Mouse (Mus musculus): ENCODE results near the gene Vamp2. TPM values are rescaled to one million over a fixed set of nuclear protein-coding genes. Genes with fewer than 3 reads are reported as not detected.

The Vamp2 gene
- polyA plus RNA-seq, 1 experiment from 2014 or later, result 333 TPM

- Histone ChIP-seq H3K4me3 (peak within 1 kb of the TSS; percentile 84), H3K4me2 (peak within 1 kb of the TSS; percentile 92), H3K27me3 (replicated peaks) (no peaks in the 10 kb centered on the region), H3K36me3 (replicated peaks) (no peaks in the 10 kb centered on the region), H3K9me3 (no peaks in the 10 kb centered on the region), H3K9ac (peak within 1 kb of the TSS; percentile 89), H3K27ac (peak within 1 kb of the TSS; percentile 95), H3K4me1 (peaks cover 37% of the 10 kb centered on the region)
- under 1% methylated on average over 62 of the region's 64 CpGs for WGBS
- ATAC-seq (replicated peaks), result peak; percentile 93
Measured at GRCm38 (mm10) chr11:69059357-69059974, 28.8 kb upstream of the Vamp2 start, which contains the start of gene Borcs6. Gene Borcs6, plus strand, starts transcription at chr11:69059717.

- H3K4me2 ChIP-seq, result peak overlapping the region; percentile 92
- H3K4me1 ChIP-seq, result peaks cover 40% of the 10 kb centered on the region
- H3K4me3 ChIP-seq, result peak overlapping the region; percentile 84
- peak overlapping the region; percentile 95 for H3K27ac ChIP-seq
- no peaks in the 10 kb centered on the region for H3K27me3 ChIP-seq (replicated peaks)
- ATAC-seq (replicated peaks), result peak; percentile 44
- WGBS, result under 1% methylated on average over 48 of the region's 49 CpGs
- H3K36me3 ChIP-seq (replicated peaks), result no peaks in the 10 kb centered on the region
- peak overlapping the region; percentile 89 for H3K9ac ChIP-seq
- no peaks in the 10 kb centered on the region for H3K9me3 ChIP-seq
Measured at GRCm38 (mm10) chr11:69059975-69060411, 28.3 kb upstream of the Vamp2 start.

- WGBS, result 1% methylated on average over 40 of the region's 40 CpGs
- Histone ChIP-seq H3K36me3 (replicated peaks) (no peaks in the 10 kb centered on the region), H3K4me2 (peak overlapping the region; percentile 92), H3K9me3 (no peaks in the 10 kb centered on the region), H3K4me3 (peak overlapping the region; percentile 84), H3K27ac (peak overlapping the region; percentile 95), H3K4me1 (peaks cover 43% of the 10 kb centered on the region), H3K9ac (peak overlapping the region; percentile 89), H3K27me3 (replicated peaks) (no peaks in the 10 kb centered on the region)
- no peak for ATAC-seq (replicated peaks)
Measured at GRCm38 (mm10) chr11:69060448-69061254, 27.6 kb upstream of the Vamp2 start.

- Histone ChIP-seq H3K9ac (peak overlapping the region; percentile 89), H3K4me1 (peaks cover 50% of the 10 kb centered on the region)
- 7% methylated on average over 17 of the region's 17 CpGs for WGBS
Measured at GRCm38 (mm10) chr11:69061255-69061912, 26.9 kb upstream of the Vamp2 start.

GRCm38 (mm10) chr11:69062194-69062760 is 26.0 kb upstream of the Vamp2 start:
- ATAC-seq (replicated peaks), result no peak; the same call in 1 of the 2 replicates
- Histone ChIP-seq H3K4me3 (peak overlapping the region; percentile 84), H3K27ac (peak overlapping the region; percentile 74), H3K4me2 (peak overlapping the region; percentile 92), H3K9me3 (no peaks in the 10 kb centered on the region), H3K9ac (no peak overlapping the region), H3K36me3 (replicated peaks) (no peaks in the 10 kb centered on the region), H3K4me1 (peaks cover 55% of the 10 kb centered on the region), H3K27me3 (replicated peaks) (no peaks in the 10 kb centered on the region)
- WGBS, result under 1% methylated on average over 17 of the region's 17 CpGs

More at GRCm38 (mm10) chr11:69061255-69061912, 26.9 kb upstream of the Vamp2 start:
- H3K27ac ChIP-seq, result no peak overlapping the region; the same call in 1 of the 2 replicates
- H3K9me3 ChIP-seq, result no peaks in the 10 kb centered on the region
- H3K36me3 ChIP-seq (replicated peaks), result no peaks in the 10 kb centered on the region
- no peak for ATAC-seq (replicated peaks)
- H3K27me3 ChIP-seq (replicated peaks), result no peaks in the 10 kb centered on the region
- H3K4me3 ChIP-seq, result peak overlapping the region; percentile 84
- peak overlapping the region; percentile 92 for H3K4me2 ChIP-seq

- Histone ChIP-seq H3K27me3 (replicated peaks) (no peaks in the 10 kb centered on the region; the same call in 1 of the 2 replicates), H3K27ac (peak overlapping the region; percentile 74), H3K4me1 (peaks cover 54% of the 10 kb centered on the region), H3K9ac (peak overlapping the region; percentile 34; the same call in 1 of the 2 replicates), H3K4me2 (peak overlapping the region; percentile 92), H3K9me3 (no peaks in the 10 kb centered on the region), H3K4me3 (peak overlapping the region; percentile 57), H3K36me3 (replicated peaks) (no peaks in the 10 kb centered on the region)
- ATAC-seq (replicated peaks), result peak; percentile 53
- under 1% methylated on average over 19 of the region's 19 CpGs for WGBS
Measured at GRCm38 (mm10) chr11:69062761-69063224, 25.5 kb upstream of the Vamp2 start.

- peak overlapping the region; percentile 74 for H3K27ac ChIP-seq
- peak; percentile 25 for ATAC-seq (replicated peaks)
- H3K36me3 ChIP-seq (replicated peaks), result no peaks in the 10 kb centered on the region
- no peaks in the 10 kb centered on the region; the same call in 1 of the 2 replicates for H3K27me3 ChIP-seq (replicated peaks)
- H3K4me2 ChIP-seq, result peak overlapping the region; percentile 92
- H3K4me1 ChIP-seq, result peaks cover 46% of the 10 kb centered on the region
- H3K9me3 ChIP-seq, result no peaks in the 10 kb centered on the region
- H3K4me3 ChIP-seq, result peak overlapping the region; percentile 57
- peak overlapping the region; percentile 44 for H3K9ac ChIP-seq
- under 1% methylated on average over 31 of the region's 31 CpGs for WGBS
Measured at GRCm38 (mm10) chr11:69063413-69064201, 24.7 kb upstream of the Vamp2 start.

GRCm38 (mm10) chr11:69064259-69065133 is 23.8 kb upstream of the Vamp2 start:
- no peaks in the 10 kb centered on the region for H3K9me3 ChIP-seq
- no peaks in the 10 kb centered on the region; the same call in 1 of the 2 replicates for H3K27me3 ChIP-seq (replicated peaks)
- peak overlapping the region; percentile 64; the same call in 1 of the 2 replicates for H3K27ac ChIP-seq
- peak overlapping the region; percentile 92 for H3K4me2 ChIP-seq
- WGBS, result 46% methylated on average over 9 of the region's 9 CpGs
- ATAC-seq (replicated peaks), result no peak
- H3K4me3 ChIP-seq, result peak overlapping the region; percentile 57
- no peaks in the 10 kb centered on the region for H3K36me3 ChIP-seq (replicated peaks)
- H3K9ac ChIP-seq, result peak overlapping the region; percentile 44
- H3K4me1 ChIP-seq, result peaks cover 43% of the 10 kb centered on the region

- 62% methylated on average over 3 of the region's 3 CpGs for WGBS
- Histone ChIP-seq H3K9me3 (no peaks in the 10 kb centered on the region), H3K4me1 (peaks cover 47% of the 10 kb centered on the region), H3K9ac (0 out of 2 replicates have a peak overlapping the region, but pooled peaks have one; percentile 38), H3K4me2 (peak overlapping the region; percentile 88), H3K36me3 (replicated peaks) (no peaks in the 10 kb centered on the region), H3K4me3 (peak overlapping the region; percentile 40), H3K27me3 (replicated peaks) (no peaks in the 10 kb centered on the region; the same call in 1 of the 2 replicates), H3K27ac (no peak overlapping the region)
- no peak for ATAC-seq (replicated peaks)
Measured at GRCm38 (mm10) chr11:69065394-69065925, 22.8 kb upstream of the Vamp2 start.

- ATAC-seq (replicated peaks), result no peak
- H3K9ac ChIP-seq, result peak overlapping the region; percentile 38
- H3K36me3 ChIP-seq (replicated peaks), result no peaks in the 10 kb centered on the region
- H3K4me2 ChIP-seq, result peak overlapping the region; percentile 88
- H3K4me1 ChIP-seq, result peaks cover 43% of the 10 kb centered on the region
- peak overlapping the region; percentile 40 for H3K4me3 ChIP-seq
- 4% methylated on average over 29 of the region's 29 CpGs for WGBS
- no peaks in the 10 kb centered on the region; the same call in 1 of the 2 replicates for H3K27me3 ChIP-seq (replicated peaks)
- H3K9me3 ChIP-seq, result no peaks in the 10 kb centered on the region
- H3K27ac ChIP-seq, result no peak overlapping the region
Measured at GRCm38 (mm10) chr11:69066163-69066861, 22.0 kb upstream of the Vamp2 start.

Data from midbrain, embryonic 15.5 days (tissue).